Mouse (Mus musculus) right cerebral cortex, postnatal 14 days (tissue): ENCODE data around the gene Cfap57.
A peak's percentile ranks its signal among the peaks of the same experiment; 100 is the strongest.

Source experiments
- DNase-seq: peaks from one replicate; pipeline ENCODE4 v3.0.0; 2022

The Cfap57 gene

GRCm38 (mm10) chr4:118620279-118620966 is at the start of gene Cfap57, which contains the start of gene Ebna1bp2:
Gene Cfap57, minus strand, starts transcription at chr4:118620777.
Gene Ebna1bp2, plus strand, starts transcription at chr4:118620799.
- DNase-seq, result peak; percentile 80

GRCm38 (mm10) chr4:118658652-118659051 is 38.1 kb upstream of the Cfap57 start, which contains the start of gene Olfr62:
Gene Olfr62, plus strand, starts transcription at chr4:118658952.
- DNase-seq, result no peak

- DNase-seq, result peak; percentile 49
Observed at GRCm38 (mm10) chr4:118645234-118645633, 24.7 kb upstream of the Cfap57 start.

- DNase-seq, result peak; percentile 28
Observed at GRCm38 (mm10) chr4:118642346-118643190, 22.0 kb upstream of the Cfap57 start.

- no peak for DNase-seq
Observed at GRCm38 (mm10) chr4:118630261-118630660, 9.7 kb upstream of the Cfap57 start.

GRCm38 (mm10) chr4:118621781-118622180 is 1.2 kb upstream of the Cfap57 start:
- DNase-seq, result no peak

GRCm38 (mm10) chr4:118620967-118621320 is 367 bp upstream of the Cfap57 start:
- DNase-seq, result peak; percentile 45

GRCm38 (mm10) chr4:118615412-118615811 is 5.2 kb downstream of the Cfap57 start:
- DNase-seq, result no peak

GRCm38 (mm10) chr4:118612619-118613018 is 8.0 kb downstream of the Cfap57 start:
- DNase-seq, result peak; percentile 30

- no peak for DNase-seq
Observed at GRCm38 (mm10) chr4:118609836-118610235, 10.7 kb downstream of the Cfap57 start.

- no peak for DNase-seq
Observed at GRCm38 (mm10) chr4:118604065-118604464, 16.5 kb downstream of the Cfap57 start.

- DNase-seq, result no peak
Observed at GRCm38 (mm10) chr4:118589733-118590130, 30.8 kb downstream of the Cfap57 start.

- no peak for DNase-seq
Observed at GRCm38 (mm10) chr4:118589053-118589732, 31.4 kb downstream of the Cfap57 start.

- DNase-seq, result no peak
Observed at GRCm38 (mm10) chr4:118582629-118583028, 37.9 kb downstream of the Cfap57 start.

GRCm38 (mm10) chr4:118581508-118581907 is 39.1 kb downstream of the Cfap57 start:
- no peak for DNase-seq

- peak; percentile 75 for DNase-seq
Observed at GRCm38 (mm10) chr4:118579313-118579712, 41.3 kb downstream of the Cfap57 start.

GRCm38 (mm10) chr4:118576097-118576496 is 44.5 kb downstream of the Cfap57 start:
- peak; percentile 96 for DNase-seq

GRCm38 (mm10) chr4:118571441-118571840 is 49.1 kb downstream of the Cfap57 start:
- peak; percentile 72 for DNase-seq

- no peak for DNase-seq
Observed at GRCm38 (mm10) chr4:118569320-118569719, 51.3 kb downstream of the Cfap57 start.

- DNase-seq, result no peak
Observed at GRCm38 (mm10) chr4:118568709-118569108, 51.9 kb downstream of the Cfap57 start.

- DNase-seq, result no peak
Observed at GRCm38 (mm10) chr4:118566161-118566676, 54.4 kb downstream of the Cfap57 start.

GRCm38 (mm10) chr4:118564926-118565279 is 55.7 kb downstream of the Cfap57 start:
- DNase-seq, result no peak
